Mouse (Mus musculus): ENCODE measurements around the gene Fam227a.

DNA sequence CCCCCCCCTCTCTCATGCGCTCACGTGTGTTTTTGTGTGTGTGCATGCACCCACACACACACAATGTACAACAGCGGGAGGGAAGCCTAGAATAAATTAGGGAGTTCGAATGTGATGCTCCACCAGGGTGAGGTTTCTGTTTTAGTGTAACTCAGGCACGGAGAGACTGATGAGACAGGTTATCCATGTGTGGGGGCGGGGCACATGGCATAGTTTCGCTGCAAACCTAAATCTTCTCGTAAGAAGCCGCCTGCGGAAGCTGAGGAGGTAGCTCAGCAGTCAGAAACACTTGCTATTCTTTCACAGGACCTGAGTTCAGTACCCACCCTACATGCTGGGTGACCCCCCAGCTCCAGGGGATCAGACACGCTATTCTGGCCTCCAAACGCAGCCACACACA is 10.6 kb downstream of the Fam227a start:
- TF ChIP-seq CTCF (IDR thresholded peaks at IDR 0.05) (no peak), POLR2A (IDR thresholded peaks at IDR 0.05; ENCODE audit: insufficient read depth, low read depth, low read length) (no peak), EP300 (IDR thresholded peaks at IDR 0.05; ENCODE audit: insufficient read depth, low read depth, low read length) (no peak)
